9 mouse cellular contexts compared by ENCODE assay signal in genomic region chr5:116288849-116289570, GRCm38 (mm10). TPM values are rescaled to one million over a fixed set of nuclear protein-coding genes. Genes with fewer than 3 reads are reported as not detected.
A peak's percentile ranks its signal among the peaks of the same experiment; 100 is the strongest.
DNase-seq lines count a peak whose midpoint lies in the region; ATAC-seq and TF ChIP-seq lines count a peak whose summit lies in the region.
"Had no signal": no experiment of that assay in that cellular context is flagged by ENCODE, and none has a peak within 500 bp of the region (broad histone marks: within the 10 kb centered on the region; RNA-seq: fewer than 3 reads in every experiment).

Gene Ccdc60 (minus strand): TSS chr5:116288985.

- H3K4me1 ChIP-seq in E14TG2a.4 (replicated peaks; ENCODE audit: low read depth, low read length): peaks cover 62% of the 10 kb centered on the region
- H3K4me1 ChIP-seq in limb, embryonic 14.5 days (ENCODE audit: control insufficient read depth, insufficient read depth, low read length): peaks cover 19% of the 10 kb centered on the region; the same call in 1 of the 2 replicates
- H3K4me1 ChIP-seq in midbrain, embryonic 16.5 days (ENCODE audit: control insufficient read depth, insufficient read depth, low read length): peaks cover 13% of the 10 kb centered on the region

- ATAC-seq in limb, embryonic 14.5 days (ENCODE audit: low FRiP score, low read depth): peak; percentile 77; the same call in 1 of the 2 replicates
- ATAC-seq in midbrain, embryonic 16.5 days: peak; percentile 54; the same call in 1 of the 2 replicates

- TF ChIP-seq POLR2A in brain, embryonic 14.5 days (IDR thresholded peaks at IDR 0.05; ENCODE audit: borderline replicate concordance, extremely low read depth, insufficient read depth, insufficient read length, poor library complexity, severe bottlenecking): no peak
- TF ChIP-seq POLR2A in limb, embryonic 14.5 days (IDR thresholded peaks at IDR 0.05; ENCODE audit: borderline replicate concordance, extremely low read depth, insufficient read depth, insufficient read length): no peak

- no peaks in the 10 kb centered on the region for H3K9me3 ChIP-seq in E14TG2a.4 (ENCODE audit: low read length)
- no peaks in the 10 kb centered on the region; the same call in 1 of the 2 replicates for H3K9me3 ChIP-seq in limb, embryonic 14.5 days (ENCODE audit: control insufficient read depth, low read length)
- no peaks in the 10 kb centered on the region for H3K9me3 ChIP-seq in midbrain, embryonic 16.5 days (replicated peaks; ENCODE audit: control insufficient read depth, low read length, poor library complexity, severe bottlenecking)

- no peaks in the 10 kb centered on the region for H3K36me3 ChIP-seq in E14TG2a.4 (ENCODE audit: insufficient read depth, low read length)
- no peaks in the 10 kb centered on the region for H3K36me3 ChIP-seq in limb, embryonic 14.5 days (ENCODE audit: control insufficient read depth, insufficient read depth, low read length)
- H3K36me3 ChIP-seq in midbrain, embryonic 16.5 days (ENCODE audit: control insufficient read depth, insufficient read depth, low read length): no peaks in the 10 kb centered on the region

- 7% methylated on average over 28 of the region's 28 CpGs for WGBS in limb, embryonic 14.5 days
- 4% methylated on average over 28 of the region's 28 CpGs for WGBS in midbrain, embryonic 16.5 days

- DNase-seq in brain, embryonic 14.5 days (ENCODE audit: low read depth): peak; percentile 88
- DNase-seq in heart, postnatal 14 days: peak; percentile 9 to 14
- DNase-seq in limb, embryonic 14.5 days (ENCODE audit: low spot score): peak; percentile 64
- peak; percentile 49 for DNase-seq in yolk sac, embryonic 10.5 days (ENCODE audit: low spot score)
- no peak for DNase-seq in gastrocnemius, postnatal 36 days
- no peak for DNase-seq in right cerebral cortex, adult 2 months (ENCODE audit: low spot score in 2 of 2)

- H3K27me3 ChIP-seq in E14TG2a.4 (ENCODE audit: insufficient read depth, low read length): peaks cover 8% of the 10 kb centered on the region
- H3K27me3 ChIP-seq in limb, embryonic 14.5 days (ENCODE audit: control insufficient read depth, insufficient read depth, low read length): no peaks in the 10 kb centered on the region
- H3K27me3 ChIP-seq in midbrain, embryonic 16.5 days (ENCODE audit: control insufficient read depth, insufficient read depth, low read depth, low read length): no peaks in the 10 kb centered on the region

- H3K27ac ChIP-seq in limb, embryonic 14.5 days (replicated peaks; ENCODE audit: low read depth, low read length): no peak within 1 kb of the TSS
- H3K27ac ChIP-seq in midbrain, embryonic 16.5 days (ENCODE audit: low read length): no peak within 1 kb of the TSS

- H3K4me2 ChIP-seq in limb, embryonic 14.5 days (replicated peaks; ENCODE audit: low read depth, low read length, severe bottlenecking): peak within 1 kb of the TSS; percentile 37
- H3K4me2 ChIP-seq in midbrain, embryonic 16.5 days (ENCODE audit: low read length): peak within 1 kb of the TSS; percentile 29

- no peak for TF ChIP-seq CTCF in E14TG2a.4 (conservative IDR thresholded peaks at IDR 0.05; ENCODE audit: low read length)
- no peak for TF ChIP-seq CTCF in brain, embryonic 14.5 days (IDR thresholded peaks at IDR 0.05; ENCODE audit: borderline replicate concordance, extremely low read depth, insufficient read depth, insufficient read length)

- intact Hi-C loops in heart, postnatal 14 days (cut with DNase I): no loop called here
- intact Hi-C loops in gastrocnemius, postnatal 36 days (cut with DNase I): no loop called here

- peak within 1 kb of the TSS; percentile 61 for H3K4me3 ChIP-seq in E14TG2a.4 (replicated peaks; ENCODE audit: low read length)
- H3K4me3 ChIP-seq in limb, embryonic 14.5 days (replicated peaks; ENCODE audit: low read length): no peak within 1 kb of the TSS
- no peak within 1 kb of the TSS for H3K4me3 ChIP-seq in midbrain, embryonic 16.5 days (ENCODE audit: low read depth, low read length)

- H3K9ac ChIP-seq in limb, embryonic 14.5 days (ENCODE audit: low read depth, low read length, severe bottlenecking): no peak within 1 kb of the TSS
- H3K9ac ChIP-seq in midbrain, embryonic 16.5 days (ENCODE audit: low read depth, low read length): no peak within 1 kb of the TSS

RNA-seq across cellular contexts. Expression of gene Ccdc60, which starts in this region (rescaled TPM):
- 1.2 and 2.7 TPM in 2 replicates for polyA plus RNA-seq in brain, embryonic 14.5 days (2012; rRNA removed)
- total RNA-seq in heart, postnatal 14 days (2021): not detected
- 1.3 and 1.4 TPM in 2 replicates for polyA plus RNA-seq in limb, embryonic 14.5 days (2012; rRNA removed)
- polyA plus RNA-seq in limb, embryonic 14.5 days (2014; fragmentation: Nextera tagmentation; extraction: Ambion mirVana): 0.80 and 1.6 TPM in 2 replicates
- 2.7 and 3.1 TPM in 2 replicates for polyA plus RNA-seq in midbrain, embryonic 16.5 days (2015; fragmentation: Nextera tagmentation; extraction: Ambion mirVana)
- not detected for total RNA-seq in gastrocnemius, postnatal 36 days (2021)
- total RNA-seq: adrenal gland, adult 18-20 months had no signal

Comparison
In these comparisons a context has a peak if more than half of its experiments do, and no peak if none do; other contexts are left out.
1. Peak in DNase-seq in heart, postnatal 14 days; RNA of the gene not detected or under 1 TPM.
2. DNase-seq: peak in brain, embryonic 14.5 days (single experiment), limb, embryonic 14.5 days (single experiment) and yolk sac, embryonic 10.5 days (single experiment); none in gastrocnemius, postnatal 36 days (0 of 2) and right cerebral cortex, adult 2 months (0 of 2).